Comparison of ENCODE assay signal across 8 mouse cellular contexts in the genomic region with DNA sequence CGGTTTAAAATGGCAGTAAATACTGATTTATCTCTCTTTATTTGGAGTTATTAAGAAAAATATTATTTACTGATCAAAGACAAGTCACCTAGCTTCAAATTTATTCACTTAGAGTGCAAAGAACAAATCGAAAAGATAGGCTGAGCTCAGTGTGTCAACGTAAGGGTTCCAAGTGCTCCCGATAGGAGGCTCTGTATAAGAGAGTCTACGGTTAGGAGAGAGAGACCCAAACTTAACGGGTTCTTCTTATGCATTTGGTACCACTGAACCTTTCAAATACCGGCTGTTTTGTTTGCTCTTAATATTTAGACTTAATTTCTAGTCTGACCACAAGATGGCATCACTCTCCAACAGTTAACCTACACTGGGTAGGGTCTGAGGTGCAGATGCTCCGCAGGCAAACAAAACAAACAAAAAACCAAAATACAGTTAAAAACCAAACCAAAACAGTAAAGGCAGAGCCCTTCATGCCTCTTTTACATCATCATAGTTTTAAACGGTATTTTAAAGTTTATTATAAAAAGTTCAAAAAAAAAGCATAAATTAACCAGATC.
DNase-seq lines count a peak whose midpoint lies in the region; ATAC-seq and TF ChIP-seq lines count a peak whose summit lies in the region.

No protein-coding gene starts in this region.

- WGBS in liver, postnatal 0 days (ENCODE audit: insufficient replicate concordance): 33% methylated on average over 9 of the region's 9 CpGs
- WGBS in liver, embryonic 12.5 days (ENCODE audit: insufficient replicate concordance): 31% methylated on average over 9 of the region's 9 CpGs
- WGBS in forebrain, embryonic 14.5 days: 34% methylated on average over 9 of the region's 9 CpGs
- WGBS in midbrain, postnatal 0 days: 35% methylated on average over 9 of the region's 9 CpGs

- H3K27me3 ChIP-seq in liver, postnatal 0 days (ENCODE audit: insufficient read depth, low read length): no peaks in the 10 kb centered on the region
- no peaks in the 10 kb centered on the region for H3K27me3 ChIP-seq in liver, embryonic 12.5 days (replicated peaks)
- H3K27me3 ChIP-seq in forebrain, embryonic 14.5 days (replicated peaks; ENCODE audit: control insufficient read depth, insufficient read depth, low read length): no peaks in the 10 kb centered on the region
- H3K27me3 ChIP-seq in midbrain, postnatal 0 days (ENCODE audit: insufficient read depth, low read length): no peaks in the 10 kb centered on the region

- DNase-seq in adrenal gland, postnatal 14 days: peak; percentile 10
- no peak for DNase-seq in adrenal gland, adult 8-10 months
- DNase-seq in liver, postnatal 0 days: no peak
- peak; percentile 84 for DNase-seq in forebrain, embryonic 14.5 days (ENCODE audit: low spot score)
- peak; percentile 83 for DNase-seq in midbrain, postnatal 0 days (ENCODE audit: low spot score)
- no peak for DNase-seq in spleen, postnatal 10 days (ENCODE audit: low spot score in 2 of 2)
- no peak for DNase-seq in layer of hippocampus, postnatal 36 days

- H3K4me1 ChIP-seq in liver, postnatal 0 days (ENCODE audit: insufficient read depth): no peaks in the 10 kb centered on the region
- H3K4me1 ChIP-seq in liver, embryonic 12.5 days: no peaks in the 10 kb centered on the region
- no peaks in the 10 kb centered on the region for H3K4me1 ChIP-seq in forebrain, embryonic 14.5 days (ENCODE audit: control insufficient read depth, insufficient read depth, low read length)
- H3K4me1 ChIP-seq in midbrain, postnatal 0 days (ENCODE audit: insufficient read depth, low read length): 0 out of 2 replicates have a peak, but pooled peaks cover 3% of the 10 kb centered on the region

- no peaks in the 10 kb centered on the region for H3K9me3 ChIP-seq in liver, postnatal 0 days (ENCODE audit: low read length)
- H3K9me3 ChIP-seq in liver, embryonic 12.5 days (replicated peaks): no peaks in the 10 kb centered on the region
- no peaks in the 10 kb centered on the region for H3K9me3 ChIP-seq in forebrain, embryonic 14.5 days (replicated peaks; ENCODE audit: control insufficient read depth, low read length)
- H3K9me3 ChIP-seq in midbrain, postnatal 0 days (ENCODE audit: low read length): no peaks in the 10 kb centered on the region

- H3K4me3 ChIP-seq in liver, postnatal 0 days (ENCODE audit: low read depth, low read length): no peak overlapping the region
- H3K4me3 ChIP-seq in liver, embryonic 12.5 days: no peak overlapping the region
- no peak overlapping the region for H3K4me3 ChIP-seq in forebrain, embryonic 14.5 days (ENCODE audit: low read depth, low read length)
- no peak overlapping the region for H3K4me3 ChIP-seq in midbrain, postnatal 0 days (ENCODE audit: low read depth, low read length)

- no peak overlapping the region for H3K9ac ChIP-seq in liver, postnatal 0 days (replicated peaks)
- no peak overlapping the region for H3K9ac ChIP-seq in liver, embryonic 12.5 days
- no peak overlapping the region for H3K9ac ChIP-seq in forebrain, embryonic 14.5 days (ENCODE audit: low read length)
- H3K9ac ChIP-seq in midbrain, postnatal 0 days (replicated peaks; ENCODE audit: low read length, poor library complexity, severe bottlenecking): no peak overlapping the region

- H3K4me2 ChIP-seq in liver, postnatal 0 days (ENCODE audit: low read depth, low read length): no peak overlapping the region
- H3K4me2 ChIP-seq in liver, embryonic 12.5 days: no peak overlapping the region
- H3K4me2 ChIP-seq in forebrain, embryonic 14.5 days (ENCODE audit: low read length): no peak overlapping the region
- H3K4me2 ChIP-seq in midbrain, postnatal 0 days (ENCODE audit: low read depth, low read length, poor library complexity, severe bottlenecking): no peak overlapping the region

- peak; percentile 58 for TF ChIP-seq CTCF in liver, postnatal 0 days (IDR thresholded peaks at IDR 0.05; ENCODE audit: low read depth)
- TF ChIP-seq CTCF in midbrain, postnatal 0 days (IDR thresholded peaks at IDR 0.05): peak; percentile 78

- no peaks in the 10 kb centered on the region for H3K36me3 ChIP-seq in liver, postnatal 0 days (replicated peaks; ENCODE audit: insufficient read depth, low read length)
- H3K36me3 ChIP-seq in liver, embryonic 12.5 days: no peaks in the 10 kb centered on the region
- H3K36me3 ChIP-seq in forebrain, embryonic 14.5 days (ENCODE audit: control insufficient read depth, insufficient read depth, low read length): no peaks in the 10 kb centered on the region
- no peaks in the 10 kb centered on the region for H3K36me3 ChIP-seq in midbrain, postnatal 0 days (ENCODE audit: insufficient read depth, low read length)

- no peak overlapping the region for H3K27ac ChIP-seq in liver, postnatal 0 days (ENCODE audit: low read depth)
- H3K27ac ChIP-seq in liver, embryonic 12.5 days: no peak overlapping the region
- H3K27ac ChIP-seq in forebrain, embryonic 14.5 days (ENCODE audit: low read depth, low read length): no peak overlapping the region
- no peak overlapping the region for H3K27ac ChIP-seq in midbrain, postnatal 0 days (ENCODE audit: low read depth, low read length)

- ATAC-seq in liver, postnatal 0 days: no peak
- ATAC-seq in liver, embryonic 12.5 days: no peak
- peak; percentile 79 for ATAC-seq in forebrain, embryonic 14.5 days
- peak; percentile 56 for ATAC-seq in midbrain, postnatal 0 days (ENCODE audit: low FRiP score)

- TF ChIP-seq EP300 in liver, postnatal 0 days (IDR thresholded peaks at IDR 0.05; ENCODE audit: low read depth): no peak

Comparison
In these comparisons a context has a peak if more than half of its experiments do, and no peak if none do; other contexts are left out.
1. DNase-seq: peak in adrenal gland, postnatal 14 days (single experiment), forebrain, embryonic 14.5 days (single experiment) and midbrain, postnatal 0 days (single experiment); none in adrenal gland, adult 8-10 months (single experiment), liver, postnatal 0 days (single experiment), spleen, postnatal 10 days (0 of 2) and layer of hippocampus, postnatal 36 days (0 of 2).
2. ATAC-seq: peak in forebrain, embryonic 14.5 days (single experiment) and midbrain, postnatal 0 days (single experiment); none in liver, postnatal 0 days (single experiment) and liver, embryonic 12.5 days (single experiment).